Mouse (Mus musculus) right cerebral cortex, postnatal 36 days (tissue): ENCODE measurements around the gene Slitrk5.
"Not testable (repeated sequence)": the region's sequence is repeated elsewhere in the genome, so short reads cannot be mapped to it uniquely, and the experiment has no call there.

Experiments used
- DNase-seq, 2 experiments: peaks; one replicate each; pipeline ENCODE4 v3.0.0; 2022; ENCODE audit warnings: low spot score in 2 of 2, mixed read lengths in 1 of 2

The Slitrk5 gene

DNA sequence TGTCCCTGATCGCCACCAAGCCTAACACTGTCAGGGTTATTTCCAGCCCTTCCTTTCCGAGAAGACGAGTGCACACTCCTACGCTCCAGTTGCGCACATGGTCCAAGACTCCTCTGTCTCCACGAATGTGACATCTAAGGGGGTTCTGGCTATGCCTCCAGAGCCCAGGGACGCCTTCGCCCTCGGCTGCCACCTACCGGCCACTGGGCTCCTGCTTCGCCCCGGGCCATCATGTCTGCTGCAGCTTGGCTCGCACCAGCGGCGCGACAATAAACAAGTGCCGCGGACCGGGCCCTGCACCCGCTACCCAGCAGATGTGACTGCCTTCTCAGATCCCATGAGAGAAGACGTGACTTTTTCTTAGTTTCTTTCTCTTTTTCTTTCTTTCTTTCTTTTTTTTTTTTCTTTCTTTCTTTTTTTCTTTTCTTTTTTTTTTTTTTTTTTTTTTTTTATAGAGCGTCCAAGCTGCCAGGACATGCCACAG lies at the start of gene Slitrk5:
Gene Slitrk5 (plus strand): TSS at position 434 of the 484 bp plus-strand sequence.
- peak; percentile 93 for DNase-seq

DNA sequence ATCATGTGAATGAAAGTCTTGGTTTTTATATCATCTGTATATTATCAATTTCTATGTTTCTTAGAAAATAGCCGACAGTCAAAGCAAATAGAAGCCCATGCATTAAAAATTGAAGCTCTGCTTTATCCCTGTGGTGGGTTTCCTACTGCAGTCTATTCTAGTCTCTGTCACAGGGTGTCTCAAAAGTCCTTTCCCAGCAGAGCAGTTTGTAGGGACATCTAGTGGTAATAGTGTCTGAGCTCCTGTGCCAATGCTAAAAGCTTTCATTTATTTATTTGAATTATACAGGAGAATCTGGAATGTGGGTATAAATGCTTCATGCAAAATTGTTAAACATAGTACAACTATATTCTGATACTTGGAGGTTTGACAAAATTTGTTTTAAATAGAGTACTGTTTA lies 2.0 kb upstream of the Slitrk5 start:
- no peak for DNase-seq

DNA sequence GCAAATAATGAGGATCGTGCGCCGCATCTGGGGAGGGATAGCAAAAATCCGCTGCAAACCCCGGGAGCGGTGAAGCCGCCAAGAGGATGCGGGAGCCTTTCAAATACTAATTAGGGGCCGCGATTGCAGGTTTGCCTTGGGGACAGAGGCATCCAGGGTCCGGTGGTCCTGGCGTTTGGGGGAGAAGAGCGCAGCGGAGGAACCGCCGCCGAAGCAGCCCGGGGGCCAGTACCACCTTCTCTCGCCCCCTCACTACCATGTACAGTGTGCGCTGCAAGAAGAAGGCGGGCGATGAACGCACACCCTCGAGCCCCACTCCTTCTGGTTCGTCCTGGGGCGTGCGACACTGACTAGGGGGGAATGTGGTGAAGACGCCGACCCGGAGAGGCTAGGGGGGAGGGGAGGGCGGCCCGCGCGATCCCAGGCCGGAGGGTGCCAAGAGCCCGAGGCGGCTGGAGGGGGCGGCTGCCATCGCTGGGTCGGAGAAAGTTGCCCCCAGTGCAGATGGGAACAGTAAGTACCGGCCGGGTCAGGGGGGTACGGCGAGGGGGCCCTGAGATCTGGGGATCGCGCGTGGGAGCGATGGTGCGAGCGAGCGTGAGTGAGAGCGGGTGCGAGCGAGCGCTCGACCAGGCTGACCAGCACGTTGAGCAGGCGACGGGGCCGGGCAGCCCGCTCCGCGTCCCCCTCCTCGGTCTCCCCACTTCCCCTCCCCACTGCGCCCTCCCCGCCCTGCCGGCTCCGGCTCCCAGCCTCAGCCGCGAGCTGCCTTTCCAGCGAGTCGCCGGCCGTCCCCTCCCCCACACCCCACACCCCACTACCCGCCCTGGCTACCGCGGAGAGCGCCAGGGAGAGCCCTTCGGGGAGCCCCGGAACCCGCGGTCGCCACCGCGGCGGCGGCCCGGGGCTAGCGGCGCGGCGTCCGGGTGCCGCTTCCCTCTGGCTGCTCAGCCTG lies 591 bp downstream of the Slitrk5 start:
- DNase-seq: peak in 1 of 2 experiments; percentile 40

DNA sequence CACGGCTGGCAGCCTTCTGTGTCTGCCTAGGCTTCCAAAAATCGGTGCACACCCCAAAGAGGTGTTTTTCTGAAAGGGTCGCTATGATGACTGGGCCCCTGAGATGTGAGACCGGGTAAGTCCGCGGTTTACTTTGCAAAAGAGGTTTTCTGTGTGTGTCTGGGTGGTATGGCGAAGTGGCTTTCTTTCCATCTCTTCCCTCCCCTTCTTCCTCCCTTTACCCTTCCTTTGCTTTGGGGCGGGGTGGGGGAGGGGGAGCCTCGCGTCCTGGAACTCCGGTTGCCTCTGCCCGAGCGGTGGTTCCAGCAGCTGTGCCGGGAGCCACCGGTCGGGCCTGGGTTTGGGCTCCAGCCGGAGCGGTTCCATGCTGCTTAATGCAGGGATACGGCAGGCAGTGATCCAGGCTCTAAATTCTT lies 1.3 kb downstream of the Slitrk5 start:
- DNase-seq: peak in 1 of 2 experiments; percentile 44

DNA sequence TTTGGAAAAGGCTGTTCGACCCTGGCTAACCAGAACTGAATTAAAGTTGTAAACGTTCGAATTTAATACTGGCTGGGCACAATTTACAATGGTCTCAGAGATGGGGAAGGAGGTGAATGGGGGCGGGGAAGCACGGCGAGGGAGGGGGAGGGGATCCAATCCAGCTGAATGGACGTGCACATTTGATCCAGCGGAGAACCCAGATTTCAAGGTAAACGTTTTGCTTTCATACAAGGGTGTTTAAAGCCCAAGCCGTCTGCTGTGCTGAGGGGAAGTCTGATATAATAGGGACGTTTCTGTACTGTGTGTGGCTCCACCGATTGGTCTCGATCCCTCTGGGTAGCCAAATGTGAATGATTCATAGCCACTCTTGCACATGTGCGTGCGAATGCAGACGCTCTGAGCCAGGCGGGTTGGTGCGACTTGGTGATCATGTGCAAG lies 2.0 kb downstream of the Slitrk5 start:
- peak in 1 of 2 experiments; percentile 38 for DNase-seq

DNA sequence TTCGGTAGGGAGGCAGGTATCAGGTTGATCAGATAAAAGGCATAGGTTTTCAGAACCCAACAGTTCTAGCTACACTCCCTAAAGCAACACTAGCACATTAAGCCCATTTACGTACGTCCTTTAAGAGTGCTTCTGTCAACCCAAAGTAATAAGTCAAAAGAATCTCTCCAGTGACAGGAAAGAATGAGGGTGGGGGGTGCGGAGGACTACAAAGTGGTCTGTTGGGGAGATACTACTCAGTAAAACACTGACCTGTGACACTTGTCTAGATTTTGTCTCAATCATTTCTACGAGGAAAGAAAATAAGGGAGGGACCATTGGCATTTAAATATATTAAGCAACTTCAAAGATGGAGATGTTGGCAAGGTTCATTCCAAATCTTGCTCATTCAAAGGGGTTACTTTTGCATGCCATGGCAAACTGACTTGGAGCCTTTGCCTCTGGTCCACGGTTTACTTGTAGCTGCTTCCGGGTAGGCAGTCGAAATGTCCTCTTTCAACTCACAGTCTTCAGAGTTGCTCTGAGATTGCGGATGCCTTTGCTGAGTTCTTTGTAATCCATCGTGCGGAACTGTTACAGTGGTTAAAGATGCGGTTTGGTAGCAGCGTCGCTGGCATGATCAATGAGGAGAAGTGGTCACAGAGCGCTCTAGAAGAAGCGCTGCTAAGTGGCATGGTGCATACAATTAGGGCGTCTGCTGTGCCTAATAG lies 2.6 kb downstream of the Slitrk5 start:
- DNase-seq: no peak

DNA sequence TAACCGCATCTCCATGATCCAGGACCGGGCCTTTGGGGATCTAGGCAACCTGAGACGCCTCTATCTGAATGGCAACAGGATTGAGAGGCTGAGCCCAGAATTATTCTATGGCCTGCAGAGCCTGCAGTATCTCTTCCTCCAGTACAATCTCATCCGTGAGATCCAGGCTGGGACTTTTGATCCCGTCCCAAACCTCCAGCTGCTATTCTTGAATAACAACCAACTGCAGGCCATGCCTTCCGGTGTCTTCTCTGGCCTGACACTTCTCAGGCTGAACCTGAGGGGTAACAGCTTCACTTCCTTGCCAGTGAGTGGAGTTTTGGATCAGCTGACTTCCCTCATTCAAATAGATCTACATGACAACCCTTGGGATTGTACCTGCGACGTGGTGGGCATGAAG lies 5.4 kb downstream of the Slitrk5 start:
- DNase-seq: no peak

DNA sequence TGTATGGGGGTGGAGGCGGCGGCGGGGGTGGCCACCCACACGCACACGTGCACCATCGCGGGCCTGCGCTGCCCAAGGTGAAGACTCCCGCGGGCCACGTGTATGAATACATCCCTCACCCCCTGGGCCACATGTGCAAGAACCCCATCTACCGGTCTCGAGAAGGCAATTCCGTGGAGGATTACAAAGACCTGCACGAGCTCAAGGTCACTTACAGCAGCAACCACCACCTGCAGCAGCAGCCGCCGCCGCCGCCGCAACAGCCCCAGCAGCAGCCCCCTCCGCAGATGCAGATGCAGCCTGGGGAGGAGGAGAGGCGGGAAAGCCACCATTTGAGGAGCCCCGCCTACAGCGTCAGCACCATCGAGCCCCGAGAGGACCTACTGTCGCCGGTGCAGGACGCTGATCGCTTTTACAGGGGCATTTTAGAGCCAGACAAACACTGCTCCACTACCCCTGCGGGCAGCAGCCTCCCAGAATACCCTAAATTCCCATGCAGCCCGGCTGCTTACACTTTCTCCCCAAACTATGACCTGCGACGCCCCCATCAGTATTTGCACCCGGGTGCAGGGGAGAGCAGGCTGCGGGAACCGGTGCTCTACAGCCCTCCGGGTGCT lies 6.3 kb downstream of the Slitrk5 start:
- DNase-seq: peak in 1 of 2 experiments; percentile 16

DNA sequence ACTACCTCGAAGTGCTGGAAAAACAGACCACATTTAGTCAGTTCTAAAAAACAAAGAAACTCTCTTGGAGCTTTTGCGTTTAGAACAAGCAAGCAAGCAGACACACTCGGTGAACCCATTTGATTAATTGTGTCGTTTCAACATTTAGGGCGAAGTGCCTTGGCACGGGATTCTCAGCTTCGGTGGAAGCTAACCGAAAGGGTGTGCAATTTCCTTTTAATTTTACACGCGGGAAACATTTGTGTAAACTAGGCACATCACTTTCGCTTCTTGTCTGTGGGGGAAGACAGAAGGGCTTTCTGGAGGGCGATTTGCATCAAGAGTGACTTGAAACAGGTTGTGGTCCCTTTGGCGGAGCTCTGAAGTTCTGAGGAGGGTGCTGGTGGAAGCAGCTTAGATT lies 6.9 kb downstream of the Slitrk5 start:
- DNase-seq: no peak

DNA sequence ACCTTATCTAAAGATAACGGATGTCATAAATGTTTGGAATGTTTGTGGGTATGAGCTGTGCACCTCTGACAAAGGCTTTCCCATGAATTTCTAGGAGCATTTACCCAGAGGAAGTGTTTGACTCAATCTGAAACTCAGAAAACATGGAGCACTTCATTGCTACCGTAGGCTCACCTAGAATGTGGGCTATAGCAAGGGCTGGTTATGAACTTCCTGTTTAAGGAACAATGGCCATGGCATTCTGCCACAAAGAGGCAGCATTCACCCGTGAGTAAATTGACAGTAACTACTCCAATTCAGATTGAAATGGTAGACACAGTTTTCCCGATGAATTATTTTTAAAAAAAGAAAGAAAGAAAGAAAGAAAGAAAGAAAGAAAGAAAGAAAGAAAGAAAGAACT lies 8.6 kb downstream of the Slitrk5 start:
- DNase-seq: no peak

DNA sequence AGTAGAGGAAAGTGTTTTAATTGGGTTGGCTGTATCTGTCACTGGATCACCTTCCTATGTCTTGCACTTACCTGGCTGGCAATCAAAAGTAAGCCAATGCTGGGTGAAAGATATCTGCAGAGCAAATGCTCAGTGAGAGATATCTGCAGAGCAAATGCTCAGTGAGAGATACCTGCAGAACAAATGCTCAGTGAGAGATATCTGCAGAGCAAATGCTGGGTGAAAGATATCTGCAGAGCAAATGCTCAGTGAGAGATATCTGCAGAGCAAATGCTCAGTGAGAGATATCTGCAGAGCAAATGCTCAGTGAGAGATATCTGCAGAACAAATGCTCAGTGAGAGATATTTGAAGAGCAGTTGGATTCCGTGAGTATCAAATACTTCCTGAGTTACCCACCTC lies 15.2 kb downstream of the Slitrk5 start:
- not testable (repeated sequence) for DNase-seq

DNA sequence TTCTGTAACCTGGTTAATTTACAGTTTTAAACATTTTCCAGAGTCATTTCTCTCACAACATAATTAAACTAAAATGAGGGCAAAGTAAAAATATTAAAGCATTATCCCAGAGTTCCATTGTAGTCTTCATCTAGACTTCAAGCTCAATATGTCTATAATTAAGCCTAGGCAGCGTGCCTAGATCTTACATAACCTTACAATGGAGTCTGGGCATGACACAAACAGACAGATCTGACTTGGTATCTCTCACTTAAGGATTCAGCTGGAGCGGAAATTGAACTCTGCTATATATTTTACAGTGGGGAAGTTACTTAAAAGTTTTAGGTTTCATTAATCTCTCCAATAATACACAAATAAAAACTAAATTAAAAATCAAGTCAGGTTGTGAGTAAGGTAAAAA lies 54.9 kb downstream of the Slitrk5 start:
- DNase-seq: no peak
